Mouse (Mus musculus): ENCODE measurements around the gene Rngtt. TPM values are rescaled to one million over a fixed set of nuclear protein-coding genes. Genes with fewer than 3 reads are reported as not detected.
A peak's percentile ranks its signal among the peaks of the same experiment; 100 is the strongest.
"Not testable (repeated sequence)": the region's sequence is repeated elsewhere in the genome, so short reads cannot be mapped to it uniquely, and the experiment has no call there.

Rngtt gene
- polyA plus RNA-seq, 1 experiment from 2014 or later = 33.3 TPM

DNA sequence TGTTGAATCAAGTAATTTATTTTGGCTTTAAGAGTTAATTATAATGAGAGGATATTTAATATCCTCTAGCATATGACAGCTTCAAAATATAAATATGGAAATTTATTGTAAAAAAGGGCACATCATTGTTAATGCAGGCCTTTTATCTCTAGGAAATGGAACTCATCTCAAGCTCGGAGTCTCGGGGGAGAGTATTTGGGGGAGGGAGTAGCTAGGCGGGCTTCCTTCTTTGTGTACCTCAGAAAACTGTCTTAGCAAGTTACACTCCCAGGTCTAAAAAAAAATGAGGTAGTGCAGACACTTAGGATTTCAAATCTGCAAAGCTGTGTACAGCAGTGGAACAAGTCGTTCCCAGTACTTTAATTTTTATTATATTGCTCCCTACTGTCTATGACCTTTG, 104.7 kb downstream of the Rngtt start:
- Histone ChIP-seq H3K27ac (replicated peaks) (no peak overlapping the region), H3K36me3 (no peaks in the 10 kb centered on the region), H3K4me3 (no peak overlapping the region), H3K9me3 (replicated peaks) (no peaks in the 10 kb centered on the region), H3K27me3 (ENCODE audit: low read depth, poor library complexity, severe bottlenecking) (no peaks in the 10 kb centered on the region), H3K4me1 (no peaks in the 10 kb centered on the region)
- no peak for DNase-seq (ENCODE audit: low spot score)
- 85% methylated on average over 4 of the region's 4 CpGs for WGBS

DNA sequence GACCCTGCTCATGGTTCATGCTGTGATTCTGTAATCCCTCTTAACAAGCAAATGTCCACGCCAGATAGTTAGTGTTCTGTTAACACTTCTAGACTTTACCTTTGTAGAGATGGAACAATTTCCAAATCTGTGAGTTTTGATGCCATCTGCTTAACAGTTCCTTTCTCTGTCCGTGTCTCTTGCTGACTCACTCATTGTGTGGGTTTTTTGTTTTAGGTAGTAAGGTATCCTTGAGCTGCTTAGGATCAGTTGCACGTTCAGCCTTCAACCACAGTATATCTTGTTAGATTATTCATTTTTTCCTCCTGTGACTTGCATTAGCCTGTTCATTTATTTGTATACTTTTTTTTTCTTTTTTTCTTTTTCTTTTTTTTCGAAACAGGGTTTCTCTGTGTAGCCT, 107.3 kb downstream of the Rngtt start:
- no peak overlapping the region for H3K27ac ChIP-seq (replicated peaks)
- DNase-seq (ENCODE audit: low spot score) = no peak
- H3K27me3 ChIP-seq (ENCODE audit: low read depth, poor library complexity, severe bottlenecking) = no peaks in the 10 kb centered on the region
- H3K9me3 ChIP-seq (replicated peaks) = no peaks in the 10 kb centered on the region
- H3K4me3 ChIP-seq = no peak overlapping the region
- 85% methylated on average over 4 of the region's 4 CpGs for WGBS
- no peaks in the 10 kb centered on the region for H3K36me3 ChIP-seq
- H3K4me1 ChIP-seq = no peaks in the 10 kb centered on the region

DNA sequence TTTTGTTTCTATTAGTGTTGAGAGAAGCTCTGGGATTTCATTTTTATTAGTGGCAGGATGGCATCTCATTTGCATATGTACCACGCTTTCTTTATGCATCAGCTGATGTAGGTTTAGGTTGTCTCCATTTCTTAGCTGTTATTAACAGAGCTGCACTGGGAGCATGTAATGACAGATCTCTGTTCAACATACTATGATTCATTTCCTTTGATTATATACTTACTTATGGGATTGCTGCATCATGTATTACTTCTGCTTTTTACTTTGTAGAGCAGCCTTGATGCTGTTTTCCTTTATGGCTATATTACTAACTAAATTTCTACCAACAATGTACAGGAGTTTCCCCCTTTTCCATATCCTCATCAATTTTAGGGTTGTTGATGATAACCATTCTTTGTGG, 109.5 kb downstream of the Rngtt start:
- DNase-seq (ENCODE audit: low spot score) = no peak
- no peaks in the 10 kb centered on the region for H3K4me1 ChIP-seq
- H3K4me3 ChIP-seq = no peak overlapping the region
- no peak overlapping the region for H3K27ac ChIP-seq (replicated peaks)
- 95% methylated on average over 1 of the region's 1 CpGs for WGBS
- H3K36me3 ChIP-seq = no peaks in the 10 kb centered on the region; the same call in 1 of the 2 replicates
- no peaks in the 10 kb centered on the region for H3K9me3 ChIP-seq (replicated peaks)
- no peaks in the 10 kb centered on the region for H3K27me3 ChIP-seq (ENCODE audit: low read depth, poor library complexity, severe bottlenecking)

GRCm38 (mm10) chr4:33428856-33429255, 118.7 kb downstream of the Rngtt start:
- WGBS = 65% methylated on average over 4 of the region's 4 CpGs
- Histone ChIP-seq H3K36me3 (no peaks in the 10 kb centered on the region), H3K27me3 (ENCODE audit: low read depth, poor library complexity, severe bottlenecking) (no peaks in the 10 kb centered on the region), H3K4me1 (no peaks in the 10 kb centered on the region), H3K4me3 (no peak overlapping the region), H3K27ac (replicated peaks) (no peak overlapping the region), H3K9me3 (replicated peaks) (no peaks in the 10 kb centered on the region)
- DNase-seq (ENCODE audit: low spot score) = no peak

DNA sequence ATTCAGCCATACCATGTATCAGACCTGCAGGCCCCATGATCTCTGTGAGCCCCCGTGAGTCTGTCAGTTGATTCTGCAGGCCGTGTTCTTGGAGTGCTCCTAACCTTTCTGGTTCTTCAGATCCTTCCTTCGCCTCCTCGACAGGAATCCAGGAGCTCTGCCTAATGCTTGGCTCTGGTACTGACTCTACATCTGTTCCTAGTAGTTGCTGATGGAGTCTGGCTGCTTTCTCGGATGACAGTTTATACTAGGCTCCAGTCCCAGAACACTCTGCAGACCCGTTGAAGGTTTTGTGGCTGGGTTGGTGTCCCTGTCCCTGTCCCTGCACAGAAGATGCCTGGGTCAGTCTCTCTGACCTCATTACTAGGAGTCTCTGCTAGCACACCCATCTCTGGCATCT, 131.8 kb downstream of the Rngtt start:
- no peak for DNase-seq (ENCODE audit: low spot score)
- H3K9me3 ChIP-seq (replicated peaks) = no peaks in the 10 kb centered on the region
- no peaks in the 10 kb centered on the region for H3K4me1 ChIP-seq
- H3K36me3 ChIP-seq = 0 out of 2 replicates have a peak, but pooled peaks cover 10% of the 10 kb centered on the region
- H3K27ac ChIP-seq (replicated peaks) = no peak overlapping the region
- no peaks in the 10 kb centered on the region for H3K27me3 ChIP-seq (ENCODE audit: low read depth, poor library complexity, severe bottlenecking)
- 89% methylated on average over 6 of the region's 6 CpGs for WGBS
- no peak overlapping the region for H3K4me3 ChIP-seq

- 0 out of 2 replicates have a peak, but pooled peaks cover 10% of the 10 kb centered on the region for H3K36me3 ChIP-seq
- H3K4me3 ChIP-seq = no peak overlapping the region
- H3K27ac ChIP-seq (replicated peaks) = no peak overlapping the region
- no peaks in the 10 kb centered on the region for H3K9me3 ChIP-seq (replicated peaks)
- DNase-seq (ENCODE audit: low spot score) = no peak
- H3K27me3 ChIP-seq (ENCODE audit: low read depth, poor library complexity, severe bottlenecking) = no peaks in the 10 kb centered on the region
- WGBS = 94% methylated on average over 3 of the region's 3 CpGs
- H3K4me1 ChIP-seq = peaks cover 5% of the 10 kb centered on the region
Observed at GRCm38 (mm10) chr4:33446265-33446664, 136.2 kb downstream of the Rngtt start.

- Histone ChIP-seq H3K4me1 (peaks cover 5% of the 10 kb centered on the region), H3K9me3 (replicated peaks) (no peaks in the 10 kb centered on the region), H3K27ac (replicated peaks) (no peak overlapping the region), H3K4me3 (no peak overlapping the region), H3K36me3 (0 out of 2 replicates have a peak, but pooled peaks cover 9% of the 10 kb centered on the region), H3K27me3 (ENCODE audit: low read depth, poor library complexity, severe bottlenecking) (no peaks in the 10 kb centered on the region)
- DNase-seq (ENCODE audit: low spot score) = no peak
- WGBS = 95% methylated on average over 3 of the region's 3 CpGs
Observed at GRCm38 (mm10) chr4:33446881-33447280, 136.8 kb downstream of the Rngtt start.

DNA sequence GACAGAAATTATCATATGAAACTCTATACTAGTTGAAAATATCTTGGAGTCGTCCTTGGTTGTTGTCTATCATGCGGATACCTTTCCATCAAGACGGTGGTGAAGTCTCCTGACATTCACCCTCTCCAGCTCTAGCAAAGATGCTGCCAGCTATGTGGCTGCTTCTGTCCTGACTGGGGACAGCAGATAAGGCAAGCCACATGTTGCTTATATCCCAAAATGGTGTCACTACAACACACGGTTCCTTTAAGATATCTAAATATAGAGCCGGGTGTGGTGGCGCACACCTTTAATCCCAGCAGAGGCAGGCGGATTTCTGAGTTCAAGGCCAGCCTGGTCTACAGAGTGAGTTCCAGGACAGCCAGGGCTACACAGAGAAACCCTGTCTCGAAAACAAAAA, 140.2 kb downstream of the Rngtt start:
- 87% methylated on average over 8 of the region's 8 CpGs for WGBS

DNA sequence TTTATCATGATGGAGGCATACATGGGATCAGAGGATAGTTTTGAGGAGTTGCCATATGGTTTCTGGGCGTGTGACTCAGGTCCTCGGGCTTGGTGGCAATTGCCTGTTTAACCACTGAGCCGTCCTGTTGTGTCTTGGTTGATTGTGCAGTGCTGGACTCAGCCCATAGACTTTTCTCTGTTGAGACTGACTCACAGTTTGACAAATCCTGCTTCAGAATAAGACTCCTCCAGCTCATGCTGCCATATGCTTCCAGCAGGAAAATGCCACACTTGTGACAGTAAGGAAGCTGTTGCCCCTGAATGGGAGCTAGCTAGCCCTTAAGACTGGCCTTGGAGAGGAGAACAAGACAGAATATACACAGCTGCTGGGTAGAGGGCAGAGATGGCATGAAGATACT, 149.7 kb downstream of the Rngtt start:
- no peaks in the 10 kb centered on the region for H3K4me1 ChIP-seq
- peaks cover 23% of the 10 kb centered on the region for H3K36me3 ChIP-seq
- H3K27ac ChIP-seq (replicated peaks) = no peak overlapping the region
- no peak overlapping the region for H3K4me3 ChIP-seq
- 0 out of 2 replicates have a peak, but pooled peaks cover 3% of the 10 kb centered on the region for H3K9me3 ChIP-seq (replicated peaks)
- no peaks in the 10 kb centered on the region for H3K27me3 ChIP-seq (ENCODE audit: low read depth, poor library complexity, severe bottlenecking)
- no peak for DNase-seq (ENCODE audit: low spot score)
- WGBS = 97% methylated on average over 3 of the region's 3 CpGs

More for the DNA sequence above, 140.2 kb downstream of the Rngtt start:
- not testable (repeated sequence) for H3K9me3 ChIP-seq (replicated peaks); H3K4me1 ChIP-seq; H3K27me3 ChIP-seq (ENCODE audit: low read depth, poor library complexity, severe bottlenecking); H3K4me3 ChIP-seq; H3K36me3 ChIP-seq; DNase-seq (ENCODE audit: low spot score); H3K27ac ChIP-seq (replicated peaks)

DNA sequence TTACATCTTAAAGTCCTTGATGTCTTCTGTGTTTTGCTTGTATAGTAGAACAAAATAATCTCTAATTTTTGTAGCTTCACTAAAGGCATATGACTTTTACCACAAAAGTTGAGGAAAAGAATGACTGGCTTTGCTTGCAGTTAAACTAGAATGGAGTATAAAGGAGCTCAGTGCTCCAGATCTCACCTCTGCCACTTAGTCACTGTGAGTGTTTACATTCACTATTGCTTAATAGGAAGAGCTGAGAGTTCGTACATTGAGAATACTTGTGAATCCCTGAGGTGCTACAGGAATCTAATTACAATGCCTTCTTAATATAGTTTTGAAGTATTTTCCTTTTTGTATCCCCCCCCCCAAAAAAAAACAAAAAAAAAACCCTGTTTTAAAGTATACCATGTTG, 154.3 kb downstream of the Rngtt start:
- Histone ChIP-seq H3K27ac (replicated peaks) (no peak overlapping the region), H3K9me3 (replicated peaks) (no peaks in the 10 kb centered on the region), H3K4me3 (no peak overlapping the region), H3K27me3 (ENCODE audit: low read depth, poor library complexity, severe bottlenecking) (no peaks in the 10 kb centered on the region), H3K36me3 (peaks cover 14% of the 10 kb centered on the region), H3K4me1 (no peaks in the 10 kb centered on the region)
- DNase-seq (ENCODE audit: low spot score) = no peak
- 93% methylated on average over 1 of the region's 1 CpGs for WGBS

DNA sequence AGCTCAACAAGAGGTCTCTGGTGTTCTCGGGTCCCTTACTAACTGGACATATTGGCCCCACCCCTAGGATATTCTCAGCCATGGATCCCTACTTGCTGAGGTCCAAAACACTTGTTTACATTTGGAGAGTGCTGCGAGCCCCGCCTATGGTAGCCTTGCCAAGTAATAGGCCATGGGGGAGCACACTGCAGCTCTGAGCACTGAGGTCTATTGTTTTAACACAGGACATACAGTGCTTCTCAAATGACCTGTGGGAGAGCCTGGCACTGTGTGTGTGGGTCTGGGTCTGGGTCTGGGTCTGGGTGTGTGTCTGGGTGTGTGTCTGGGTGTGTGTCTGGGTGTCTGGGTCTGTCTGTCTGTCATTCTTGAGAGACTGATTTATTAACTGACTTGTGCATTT, 155.8 kb downstream of the Rngtt start:
- Histone ChIP-seq H3K36me3 (peaks cover 14% of the 10 kb centered on the region), H3K9me3 (replicated peaks) (no peaks in the 10 kb centered on the region), H3K4me3 (no peak overlapping the region), H3K4me1 (no peaks in the 10 kb centered on the region), H3K27me3 (ENCODE audit: low read depth, poor library complexity, severe bottlenecking) (no peaks in the 10 kb centered on the region), H3K27ac (replicated peaks) (0 out of 2 replicates have a peak overlapping the region, but pooled peaks have one; percentile 9)
- DNase-seq (ENCODE audit: low spot score) = no peak
- WGBS = 89% methylated on average over 3 of the region's 3 CpGs

DNA sequence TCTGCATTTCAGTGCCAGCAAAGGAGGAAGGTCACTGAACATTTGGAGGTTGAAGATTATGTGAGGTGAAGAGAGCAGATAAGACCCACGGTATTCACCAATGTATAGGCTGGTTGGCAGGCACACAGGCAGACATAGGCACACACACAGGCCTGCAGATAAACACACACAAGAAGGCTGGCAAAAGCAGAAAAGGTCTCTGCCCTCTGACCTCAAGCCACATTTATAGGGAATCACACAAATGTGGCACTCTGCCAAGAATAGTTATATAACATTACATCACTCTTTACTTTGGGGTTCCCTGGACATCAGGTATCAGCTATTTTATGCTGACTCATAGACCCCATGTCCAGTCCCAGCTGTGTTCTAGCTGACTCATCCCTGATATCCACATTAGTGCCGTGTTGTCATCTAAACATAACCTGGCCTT, 156.9 kb downstream of the Rngtt start:
- H3K27me3 ChIP-seq (ENCODE audit: low read depth, poor library complexity, severe bottlenecking) = no peaks in the 10 kb centered on the region
- 90% methylated on average over 2 of the region's 2 CpGs for WGBS
- no peaks in the 10 kb centered on the region for H3K9me3 ChIP-seq (replicated peaks)
- no peak overlapping the region for H3K4me3 ChIP-seq
- H3K4me1 ChIP-seq = no peaks in the 10 kb centered on the region
- no peak overlapping the region for H3K27ac ChIP-seq (replicated peaks)
- peaks cover 13% of the 10 kb centered on the region for H3K36me3 ChIP-seq
- DNase-seq (ENCODE audit: low spot score) = no peak

DNA sequence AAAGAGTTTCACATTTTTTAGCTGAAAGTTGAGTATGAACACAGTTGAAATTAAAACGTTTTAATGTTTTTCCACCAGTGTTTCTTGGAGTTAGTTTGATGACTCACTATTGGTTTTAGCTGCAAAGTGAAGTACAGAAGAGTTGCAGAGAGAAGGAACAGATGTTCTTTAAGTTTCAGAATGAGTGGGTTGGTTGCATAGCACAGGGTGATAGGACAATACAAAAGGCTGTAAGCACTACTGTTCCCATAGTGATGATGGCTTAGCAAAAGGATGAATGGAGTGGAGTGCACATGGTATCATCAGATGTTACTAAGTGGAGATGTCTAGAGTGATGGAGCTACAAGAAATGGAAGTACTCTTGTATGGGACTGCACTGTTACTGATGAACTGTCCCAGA, 157.5 kb downstream of the Rngtt start:
- Histone ChIP-seq H3K27me3 (ENCODE audit: low read depth, poor library complexity, severe bottlenecking) (no peaks in the 10 kb centered on the region), H3K9me3 (replicated peaks) (no peaks in the 10 kb centered on the region), H3K27ac (replicated peaks) (no peak overlapping the region), H3K4me3 (no peak overlapping the region), H3K4me1 (no peaks in the 10 kb centered on the region), H3K36me3 (peaks cover 7% of the 10 kb centered on the region)
- DNase-seq (ENCODE audit: low spot score) = no peak
- 92% methylated on average over 1 of the region's 1 CpGs for WGBS

- H3K27me3 ChIP-seq (ENCODE audit: low read depth, poor library complexity, severe bottlenecking) = no peaks in the 10 kb centered on the region
- H3K4me3 ChIP-seq = no peak overlapping the region
- no peaks in the 10 kb centered on the region for H3K9me3 ChIP-seq (replicated peaks)
- WGBS = 88% methylated on average over 3 of the region's 3 CpGs
- no peaks in the 10 kb centered on the region for H3K4me1 ChIP-seq
- no peak overlapping the region for H3K27ac ChIP-seq (replicated peaks)
- no peak for DNase-seq (ENCODE audit: low spot score)
- peaks cover 7% of the 10 kb centered on the region for H3K36me3 ChIP-seq
Observed at GRCm38 (mm10) chr4:33468151-33468550, 158.0 kb downstream of the Rngtt start.
